Mouse (Mus musculus) lung, embryonic 15.5 days (tissue): ENCODE results near the gene Acsbg1. TPM values are rescaled to one million over a fixed set of nuclear protein-coding genes. Genes with fewer than 3 reads are reported as not detected.

ENCODE experiments used
- ATAC-seq: fragments of 200-750 bp; cut with Nextera tagmentation; 2 replicates; pipeline ENCODE4 v1.8.0; 2017; ENCODE audit warnings: moderate number of reproducible peaks, borderline replicate concordance; ENCODE audit not compliant: low FRiP score, low TSS enrichment; ENCODE audit errors: extremely low read depth
- H3K27ac ChIP-seq: fragments of 300-500 bp; sonication (generic); 2 replicates; pipeline ENCODE4 v1.5.1; 2015; ENCODE audit warnings: moderate library complexity, mild to moderate bottlenecking, inconsistent platforms
- H3K27me3 ChIP-seq: fragments of 300-500 bp; sonication (generic); 2 replicates; pipeline ENCODE4 v1.6.1; 2015; ENCODE audit warnings: inconsistent platforms
- H3K36me3 ChIP-seq: fragments of 300-500 bp; sonication (generic); 2 replicates; pipeline ENCODE4 v1.6.1; 2015; ENCODE audit warnings: inconsistent platforms
- H3K4me1 ChIP-seq: fragments of 300-500 bp; sonication (generic); 2 replicates; pipeline ENCODE4 v1.6.1; 2015; ENCODE audit warnings: inconsistent platforms
- H3K4me2 ChIP-seq: fragments of 300-500 bp; sonication (generic); 2 replicates; pipeline ENCODE4 v1.6.1; 2015; ENCODE audit warnings: inconsistent platforms, mild to moderate bottlenecking, moderate library complexity
- H3K4me3 ChIP-seq: fragments of 300-500 bp; sonication (generic); 2 replicates; pipeline ENCODE4 v1.5.1; 2015; ENCODE audit warnings: mild to moderate bottlenecking, inconsistent platforms
- H3K9ac ChIP-seq: fragments of 300-500 bp; sonication (generic); 2 replicates; pipeline ENCODE4 v1.6.1; 2015; ENCODE audit warnings: inconsistent platforms
- H3K9me3 ChIP-seq: fragments of 300-500 bp; sonication (generic); 2 replicates; pipeline ENCODE4 v1.6.1; 2016; ENCODE audit warnings: inconsistent platforms
- WGBS: fragments of 180-500 bp; shearing (Covaris S2); methylation state at CpG from one replicate; pipeline ENCODE4 v1.1.7; 2015; 5-methylcytosine and 5-hydroxymethylcytosine counted together
- polyA plus RNA-seq: library from polyadenylated mRNA; unstranded; fragments of >200 nt; fragmentation: Nextera tagmentation; extraction: Ambion mirVana; gene quantifications from 2 replicates; pipeline ENCODE4 v1.2.1, GENCODE M21; 2015

Acsbg1 gene
- polyA plus RNA-seq, 1 experiment from 2014 or later = 0.39 TPM

DNA sequence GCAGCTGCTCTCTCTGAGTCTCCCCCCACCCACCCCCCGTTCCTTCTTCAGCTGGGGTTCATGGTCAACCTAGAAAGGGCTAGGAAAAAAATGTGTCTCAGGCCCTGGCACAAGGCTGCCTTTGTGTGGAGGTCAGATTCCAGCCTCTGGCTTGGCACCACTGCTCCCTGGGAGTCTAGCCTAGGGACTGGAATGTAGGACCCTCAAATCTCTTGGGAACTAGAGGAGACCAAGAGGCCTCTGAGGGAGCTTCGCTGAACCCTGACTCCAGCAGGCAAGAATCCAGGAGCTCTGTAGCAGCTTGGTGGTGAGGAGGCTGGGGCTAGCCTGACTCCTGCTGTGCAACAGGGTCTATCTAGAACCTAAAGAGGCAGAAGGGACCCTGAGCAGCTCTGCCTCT lies 22.5 kb downstream of the Acsbg1 start:
- ATAC-seq = no peak
- H3K4me3 ChIP-seq = no peak overlapping the region
- H3K27me3 ChIP-seq = no peaks in the 10 kb centered on the region
- no peak overlapping the region for H3K4me2 ChIP-seq
- no peaks in the 10 kb centered on the region for H3K4me1 ChIP-seq
- no peaks in the 10 kb centered on the region for H3K36me3 ChIP-seq
- H3K27ac ChIP-seq = no peak overlapping the region
- WGBS = 36% methylated on average over 2 of the region's 2 CpGs
- no peaks in the 10 kb centered on the region for H3K9me3 ChIP-seq
- H3K9ac ChIP-seq = no peak overlapping the region

DNA sequence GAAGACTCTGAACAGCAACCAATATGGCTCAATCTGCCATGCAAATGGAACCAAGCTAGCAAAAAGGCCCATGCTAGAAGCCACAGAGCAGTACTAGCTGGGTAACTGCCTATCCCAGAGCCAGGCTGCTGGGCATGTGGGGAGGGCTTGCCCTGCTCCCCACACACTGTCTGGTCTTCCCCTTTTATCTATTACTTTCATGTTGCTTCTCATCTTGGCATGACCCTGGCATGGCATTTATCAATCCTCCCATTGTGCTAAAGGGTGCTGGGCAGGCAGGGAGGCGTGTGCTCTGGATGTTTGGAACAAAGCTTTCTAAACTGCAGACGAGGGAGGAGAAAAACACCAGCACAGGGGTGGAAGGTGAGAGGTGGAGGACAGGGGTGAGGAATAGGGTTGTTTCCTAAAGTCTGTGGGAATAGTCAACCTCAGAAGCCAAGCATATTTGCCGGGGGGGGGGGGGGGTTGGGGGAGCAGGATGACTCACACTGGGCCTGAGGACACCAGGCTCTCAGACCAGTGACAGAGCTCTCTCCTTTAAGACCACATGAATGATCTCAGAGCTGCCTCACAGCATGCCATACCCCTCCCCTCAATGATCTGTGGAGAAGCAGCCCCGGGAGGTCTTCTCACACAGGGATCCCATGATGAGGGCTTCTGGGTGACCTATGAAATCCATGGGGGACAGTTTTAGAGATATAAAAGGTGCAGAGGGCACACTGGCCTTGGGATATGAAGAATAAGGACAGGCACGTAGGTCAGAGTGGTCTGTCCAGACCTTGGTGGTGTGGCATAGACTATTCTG lies 24.0 kb downstream of the Acsbg1 start:
- Histone ChIP-seq H3K4me3 (no peak overlapping the region), H3K9me3 (no peaks in the 10 kb centered on the region), H3K4me2 (no peak overlapping the region), H3K9ac (no peak overlapping the region), H3K4me1 (no peaks in the 10 kb centered on the region), H3K27ac (no peak overlapping the region), H3K36me3 (no peaks in the 10 kb centered on the region), H3K27me3 (no peaks in the 10 kb centered on the region)
- no peak for ATAC-seq
- 56% methylated on average over 5 of the region's 5 CpGs for WGBS

DNA sequence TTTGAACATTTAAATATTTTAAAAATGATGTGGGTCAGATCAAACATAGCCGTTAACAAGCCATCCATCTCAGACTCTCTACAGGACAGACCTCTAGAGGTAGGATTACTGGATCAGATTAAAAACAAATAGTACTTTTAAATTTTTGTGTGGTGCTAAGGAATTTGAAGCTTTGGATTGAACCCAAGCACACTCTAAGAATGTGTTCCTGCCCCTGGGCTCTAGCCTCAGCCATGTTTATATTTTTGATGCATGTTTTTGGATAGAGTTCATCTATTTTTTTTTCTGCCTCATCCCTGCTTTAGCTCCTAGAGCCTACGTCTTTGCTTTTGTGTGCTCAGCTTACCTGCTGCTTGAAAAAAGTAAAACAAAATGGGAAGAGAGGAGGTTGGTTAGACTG lies 28.3 kb downstream of the Acsbg1 start:
- WGBS = 61% methylated on average over 2 of the region's 2 CpGs
- Histone ChIP-seq H3K27me3 (no peaks in the 10 kb centered on the region), H3K36me3 (no peaks in the 10 kb centered on the region), H3K27ac (no peak overlapping the region), H3K9ac (no peak overlapping the region), H3K9me3 (no peaks in the 10 kb centered on the region), H3K4me2 (no peak overlapping the region), H3K4me3 (no peak overlapping the region), H3K4me1 (no peaks in the 10 kb centered on the region)
- ATAC-seq = no peak

DNA sequence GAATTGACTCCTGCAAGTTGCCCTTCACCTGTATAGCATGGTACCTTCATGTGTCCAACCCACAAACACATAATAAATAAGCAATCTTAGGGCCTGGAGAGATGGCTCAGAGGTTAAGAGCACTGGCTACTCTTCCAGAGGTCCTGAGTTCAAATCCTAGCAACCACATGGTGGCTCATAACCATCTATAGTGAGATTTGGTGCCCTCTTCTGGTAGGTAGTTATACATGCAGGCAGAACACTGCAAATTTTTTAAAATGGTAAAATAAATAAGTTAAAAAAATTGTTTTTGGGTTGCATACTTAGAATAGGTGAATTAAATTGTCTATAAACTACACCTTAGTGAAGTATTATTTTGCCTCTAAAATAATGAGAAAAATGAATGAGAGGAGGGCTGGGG lies 30.8 kb downstream of the Acsbg1 start:
- Histone ChIP-seq H3K27me3 (no peaks in the 10 kb centered on the region), H3K9me3 (no peaks in the 10 kb centered on the region), H3K4me1 (no peaks in the 10 kb centered on the region), H3K9ac (no peak overlapping the region), H3K27ac (no peak overlapping the region), H3K4me3 (no peak overlapping the region), H3K36me3 (no peaks in the 10 kb centered on the region), H3K4me2 (no peak overlapping the region)
- ATAC-seq = no peak

DNA sequence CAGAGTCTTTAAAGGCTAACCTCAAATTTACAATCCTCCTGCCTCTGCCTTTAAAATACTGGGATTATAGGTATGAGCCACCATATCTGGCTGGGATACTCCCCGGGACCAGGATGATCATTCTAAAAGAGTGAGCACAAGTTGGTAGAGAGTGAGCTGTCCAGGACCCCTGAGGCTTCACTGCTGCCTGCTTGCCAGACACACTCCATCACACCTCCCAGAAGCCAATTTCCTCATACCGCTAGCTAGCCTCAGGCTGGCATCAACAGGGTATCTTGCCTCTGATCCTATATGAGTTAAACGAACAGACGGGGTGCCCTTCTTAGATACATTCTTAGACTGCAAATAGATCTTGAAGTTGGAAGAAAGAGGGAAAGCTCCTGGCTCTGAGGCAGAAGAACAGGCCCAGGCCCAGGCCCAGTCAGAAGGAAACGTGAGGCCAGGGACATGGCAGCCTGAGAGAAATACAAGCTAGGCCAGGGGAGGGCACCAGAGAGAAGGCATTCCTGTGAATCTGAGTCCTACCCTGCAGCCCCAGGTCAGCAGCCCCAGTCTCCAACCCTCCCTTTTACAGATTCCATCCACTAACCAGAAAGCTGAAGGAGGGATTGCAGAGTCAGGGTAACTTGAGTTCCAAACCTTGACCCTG lies 31.9 kb downstream of the Acsbg1 start:
- ATAC-seq = no peak
- Histone ChIP-seq H3K36me3 (no peaks in the 10 kb centered on the region), H3K4me1 (no peaks in the 10 kb centered on the region), H3K9ac (no peak overlapping the region), H3K4me3 (no peak overlapping the region), H3K4me2 (no peak overlapping the region), H3K9me3 (no peaks in the 10 kb centered on the region), H3K27me3 (no peaks in the 10 kb centered on the region), H3K27ac (no peak overlapping the region)
- 81% methylated on average over 5 of the region's 5 CpGs for WGBS

DNA sequence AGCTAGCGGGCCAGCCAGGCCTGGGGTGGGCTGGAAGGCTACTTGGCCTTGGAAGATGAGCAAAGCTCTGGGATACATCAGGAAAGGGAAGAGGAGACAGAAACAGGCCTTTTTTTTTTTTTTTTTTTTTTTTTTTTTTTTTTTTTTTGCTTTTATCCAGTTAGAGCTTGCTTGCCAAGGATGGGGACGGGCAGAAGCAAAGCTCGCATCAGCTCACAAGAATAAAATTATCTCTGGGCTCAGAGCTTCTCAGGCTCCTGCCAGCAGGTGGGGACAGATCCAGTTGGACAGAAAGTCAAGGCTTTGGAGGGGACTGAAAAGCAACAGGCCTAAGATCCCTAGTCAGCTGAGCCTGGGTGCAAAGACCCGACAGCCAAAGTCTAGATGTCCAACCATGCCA lies 32.9 kb downstream of the Acsbg1 start:
- H3K4me1 ChIP-seq = no peaks in the 10 kb centered on the region
- H3K27me3 ChIP-seq = no peaks in the 10 kb centered on the region
- no peak overlapping the region for H3K4me3 ChIP-seq
- H3K36me3 ChIP-seq = no peaks in the 10 kb centered on the region
- H3K4me2 ChIP-seq = no peak overlapping the region
- H3K9me3 ChIP-seq = no peaks in the 10 kb centered on the region
- H3K27ac ChIP-seq = no peak overlapping the region
- 77% methylated on average over 4 of the region's 4 CpGs for WGBS
- no peak for ATAC-seq
- no peak overlapping the region for H3K9ac ChIP-seq

DNA sequence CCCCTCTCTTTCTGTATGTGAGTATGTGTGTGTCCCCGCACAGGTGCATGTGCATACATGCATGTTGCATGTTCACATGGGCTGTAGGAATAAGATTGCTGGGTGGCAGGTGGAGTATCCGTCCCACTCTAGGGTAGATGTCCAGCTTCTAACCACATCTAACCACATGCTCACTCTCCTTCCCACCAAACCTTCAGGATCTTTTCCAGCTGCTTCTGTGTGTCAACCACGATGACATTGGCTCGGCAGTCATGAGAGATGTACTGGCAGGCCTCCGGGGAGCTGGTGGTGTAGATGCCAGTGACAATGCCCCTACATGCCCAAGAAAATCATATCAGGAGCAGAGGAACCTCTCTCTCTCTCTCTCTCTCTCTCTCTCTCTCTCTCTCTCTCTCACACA lies 34.4 kb downstream of the Acsbg1 start:
- no peak overlapping the region for H3K9ac ChIP-seq
- H3K4me2 ChIP-seq = no peak overlapping the region
- H3K9me3 ChIP-seq = no peaks in the 10 kb centered on the region
- 86% methylated on average over 5 of the region's 5 CpGs for whole genome bisulfite sequencing
- no peaks in the 10 kb centered on the region for H3K27me3 ChIP-seq
- no peaks in the 10 kb centered on the region for H3K4me1 ChIP-seq
- H3K27ac ChIP-seq = no peak overlapping the region
- ATAC-seq = no peak
- no peaks in the 10 kb centered on the region for H3K36me3 ChIP-seq
- no peak overlapping the region for H3K4me3 ChIP-seq

DNA sequence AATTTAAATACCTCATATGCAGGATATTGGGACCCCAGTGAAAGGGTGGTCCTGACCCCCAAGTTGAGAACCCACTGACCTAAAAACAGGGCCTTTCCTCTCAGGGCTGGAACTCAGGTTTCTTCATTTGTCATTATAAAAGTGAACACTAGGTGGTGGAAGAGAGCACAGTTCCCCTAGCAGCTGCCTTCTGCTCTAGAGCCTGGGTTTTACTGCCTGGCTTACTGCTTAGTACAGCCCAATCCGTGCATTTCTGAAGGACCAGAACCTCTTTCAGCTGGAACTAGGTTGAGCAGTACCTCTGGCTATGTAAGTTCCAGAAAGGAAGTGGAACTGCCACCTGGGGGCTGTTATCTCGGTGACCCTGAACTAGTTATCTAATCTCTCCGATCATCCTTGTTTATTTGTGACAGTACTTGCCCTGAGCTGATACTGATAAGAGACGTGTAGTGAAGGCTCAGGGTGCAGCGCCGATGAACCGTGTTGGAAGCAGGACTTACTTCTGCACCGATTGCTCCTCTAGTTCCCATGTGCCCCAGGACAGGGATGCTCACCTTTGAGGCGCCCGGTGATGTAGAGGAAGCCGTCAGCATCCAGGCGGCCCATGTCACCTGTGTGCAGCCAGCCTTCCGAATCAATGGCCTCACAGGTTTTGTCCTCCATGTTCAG lies 47.4 kb downstream of the Acsbg1 start:
- WGBS = 32% methylated on average over 13 of the region's 13 CpGs
- no peak for ATAC-seq
- no peaks in the 10 kb centered on the region for H3K27me3 ChIP-seq

DNA sequence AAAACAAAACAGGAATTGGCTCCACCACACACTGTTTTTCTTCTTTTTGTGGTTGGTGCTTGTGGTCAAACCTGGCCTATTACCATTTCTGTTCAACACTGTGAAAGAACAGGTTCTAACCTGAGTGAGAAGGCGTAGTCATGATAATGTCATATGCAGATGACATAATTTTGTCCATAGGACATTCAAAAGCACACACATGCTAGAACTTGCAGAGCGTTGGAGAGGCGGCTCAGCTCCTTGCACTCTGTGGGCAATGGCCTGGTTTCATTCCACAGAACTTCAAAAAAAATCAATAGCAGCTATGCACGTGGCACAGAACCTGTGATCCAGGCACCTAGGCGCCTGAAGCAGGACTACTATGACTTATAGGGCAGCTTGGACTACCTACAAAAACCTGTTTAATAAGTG lies 48.9 kb downstream of the Acsbg1 start:
- H3K9me3 ChIP-seq = no peaks in the 10 kb centered on the region
- H3K4me3 ChIP-seq = no peak overlapping the region
- no peak overlapping the region for H3K4me2 ChIP-seq
- no peak for ATAC-seq
- no peaks in the 10 kb centered on the region for H3K4me1 ChIP-seq
- 73% methylated on average over 5 of the region's 5 CpGs for WGBS
- no peaks in the 10 kb centered on the region for H3K36me3 ChIP-seq
- no peak overlapping the region for H3K9ac ChIP-seq
- H3K27ac ChIP-seq = no peak overlapping the region
- H3K27me3 ChIP-seq = no peaks in the 10 kb centered on the region

More for the DNA sequence above, 47.4 kb downstream of the Acsbg1 start:
- Histone ChIP-seq H3K36me3 (no peaks in the 10 kb centered on the region), H3K9me3 (no peaks in the 10 kb centered on the region), H3K27ac (no peak overlapping the region), H3K4me2 (no peak overlapping the region), H3K9ac (no peak overlapping the region), H3K4me3 (no peak overlapping the region), H3K4me1 (no peaks in the 10 kb centered on the region)

DNA sequence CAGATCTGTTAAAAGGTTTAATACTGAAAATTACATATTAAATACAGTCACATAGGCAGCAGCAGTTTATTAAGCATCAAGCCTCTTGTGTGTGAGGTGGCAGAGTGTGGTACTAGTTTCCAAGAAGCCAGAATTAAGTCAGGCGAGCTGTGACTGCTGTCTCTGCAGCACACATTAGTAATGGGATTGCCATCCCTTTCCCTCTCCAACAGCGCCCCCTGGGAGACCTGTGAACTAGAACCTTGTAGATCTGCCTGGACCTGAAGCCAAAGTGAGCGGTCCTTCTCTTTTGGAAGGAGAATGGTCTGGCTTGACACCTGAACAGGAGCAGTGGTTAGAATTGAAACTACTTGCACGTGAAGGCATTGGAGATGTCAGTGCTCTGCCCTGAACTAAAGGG lies 56.8 kb downstream of the Acsbg1 start:
- no peak overlapping the region for H3K27ac ChIP-seq
- no peak overlapping the region for H3K4me2 ChIP-seq
- no peaks in the 10 kb centered on the region for H3K27me3 ChIP-seq
- H3K4me1 ChIP-seq = no peaks in the 10 kb centered on the region
- H3K9me3 ChIP-seq = no peaks in the 10 kb centered on the region
- whole genome bisulfite sequencing = 53% methylated on average over 4 of the region's 4 CpGs
- ATAC-seq = no peak
- H3K4me3 ChIP-seq = no peak overlapping the region
- H3K36me3 ChIP-seq = peaks cover 29% of the 10 kb centered on the region
- no peak overlapping the region for H3K9ac ChIP-seq

DNA sequence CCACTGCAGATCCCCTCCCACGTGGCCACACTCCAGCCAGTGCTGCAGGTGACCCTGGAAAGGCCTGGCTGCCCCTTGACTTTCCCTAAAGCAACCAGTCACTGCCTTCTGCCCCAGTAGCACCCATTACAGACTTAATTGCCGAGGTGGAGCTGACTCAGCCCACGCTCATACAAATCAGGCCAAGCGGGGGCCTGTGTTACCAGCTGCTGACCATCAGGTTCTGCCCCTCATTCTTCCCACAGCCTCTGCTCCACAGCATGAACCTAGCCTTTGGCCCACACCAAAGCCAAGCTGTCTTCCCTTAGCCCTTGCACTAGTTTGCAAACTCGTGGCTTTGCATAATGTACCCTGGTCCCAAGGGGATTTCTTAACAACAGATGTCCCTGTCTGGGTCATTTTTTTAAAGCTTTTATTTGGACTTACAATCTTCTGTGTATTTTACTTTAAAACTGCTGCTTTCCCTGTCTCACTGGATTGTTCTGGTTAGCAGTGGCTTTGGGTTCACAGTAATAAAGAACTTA lies 57.5 kb downstream of the Acsbg1 start:
- Histone ChIP-seq H3K27ac (no peak overlapping the region), H3K4me2 (no peak overlapping the region), H3K4me3 (no peak overlapping the region), H3K4me1 (no peaks in the 10 kb centered on the region), H3K9ac (no peak overlapping the region), H3K27me3 (no peaks in the 10 kb centered on the region), H3K36me3 (peaks cover 36% of the 10 kb centered on the region), H3K9me3 (no peaks in the 10 kb centered on the region)
- no peak for ATAC-seq
- 83% methylated on average over 5 of the region's 5 CpGs for WGBS

DNA sequence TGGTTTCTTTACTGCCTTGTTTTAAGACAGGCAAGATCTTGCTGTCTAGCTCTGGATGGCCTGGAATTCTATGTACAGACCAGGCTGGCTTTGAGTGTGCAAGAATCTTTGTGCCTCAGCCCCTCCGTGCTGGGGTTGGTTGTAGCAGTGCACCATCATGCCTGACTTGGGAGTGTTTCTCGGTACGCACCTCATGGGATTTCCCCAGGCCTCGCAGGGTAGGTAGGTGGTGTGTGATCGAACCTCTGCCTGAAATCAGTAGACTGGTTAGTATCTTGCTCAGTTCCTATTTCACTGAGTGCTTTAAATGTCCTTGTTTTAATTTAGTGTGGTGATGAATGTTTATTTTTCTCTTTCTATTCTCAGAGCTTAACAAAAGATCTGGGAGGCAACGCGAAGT lies 58.8 kb downstream of the Acsbg1 start:
- no peaks in the 10 kb centered on the region for H3K9me3 ChIP-seq
- H3K36me3 ChIP-seq = peaks cover 47% of the 10 kb centered on the region
- no peak for ATAC-seq
- no peak overlapping the region for H3K4me2 ChIP-seq
- no peak overlapping the region for H3K27ac ChIP-seq
- H3K9ac ChIP-seq = no peak overlapping the region
- no peaks in the 10 kb centered on the region for H3K4me1 ChIP-seq
- 84% methylated on average over 7 of the region's 7 CpGs for WGBS
- H3K27me3 ChIP-seq = no peaks in the 10 kb centered on the region
- H3K4me3 ChIP-seq = no peak overlapping the region
